Mouse (Mus musculus) embryo, embryonic 11 days (tissue): Measurements from ENCODE around the gene Pip4k2a.
A peak's percentile ranks its signal among the peaks of the same experiment; 100 is the strongest.
"Not testable (repeated sequence)": the region's sequence is repeated elsewhere in the genome, so short reads cannot be mapped to it uniquely, and the experiment has no call there.

ENCODE experiments used
- DNase-seq: peaks from one replicate; pipeline ENCODE4 v3.0.0-alpha.2; 2015

Gene Pip4k2a

DNA sequence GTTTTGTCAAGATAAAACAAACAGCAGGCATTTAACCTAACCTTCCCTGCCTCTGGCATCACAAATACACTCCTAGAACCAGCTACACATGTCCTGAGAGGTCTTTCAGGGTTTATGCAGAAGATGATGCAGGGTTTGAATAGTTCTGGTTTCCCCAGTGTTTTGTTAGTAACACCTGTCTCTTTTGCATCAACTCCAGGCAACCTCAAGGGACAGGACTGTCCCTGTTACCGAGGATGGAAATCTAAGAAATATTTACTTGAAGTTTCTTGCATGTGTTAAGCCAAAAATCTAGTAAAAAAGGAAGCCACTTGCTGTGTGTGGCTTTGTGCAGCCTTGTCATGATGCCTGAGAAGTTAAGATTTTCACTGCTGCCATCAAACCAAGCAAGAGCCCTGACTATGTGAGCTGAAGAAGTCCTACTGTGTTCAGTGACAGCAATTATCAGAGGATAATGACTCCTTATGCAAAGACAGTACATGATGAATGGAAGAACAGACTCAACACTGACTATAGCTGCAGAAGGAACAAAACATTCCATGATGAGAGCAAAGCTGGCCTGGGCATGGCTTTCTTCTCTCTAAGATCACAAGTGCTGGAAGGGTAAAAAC is 76.3 kb downstream of the Pip4k2a start:
- DNase-seq: no peak

- no peak for DNase-seq
These were observed 77.5 kb downstream of the Pip4k2a start for GRCm38 (mm10) chr2:18920461-18920877.

DNA sequence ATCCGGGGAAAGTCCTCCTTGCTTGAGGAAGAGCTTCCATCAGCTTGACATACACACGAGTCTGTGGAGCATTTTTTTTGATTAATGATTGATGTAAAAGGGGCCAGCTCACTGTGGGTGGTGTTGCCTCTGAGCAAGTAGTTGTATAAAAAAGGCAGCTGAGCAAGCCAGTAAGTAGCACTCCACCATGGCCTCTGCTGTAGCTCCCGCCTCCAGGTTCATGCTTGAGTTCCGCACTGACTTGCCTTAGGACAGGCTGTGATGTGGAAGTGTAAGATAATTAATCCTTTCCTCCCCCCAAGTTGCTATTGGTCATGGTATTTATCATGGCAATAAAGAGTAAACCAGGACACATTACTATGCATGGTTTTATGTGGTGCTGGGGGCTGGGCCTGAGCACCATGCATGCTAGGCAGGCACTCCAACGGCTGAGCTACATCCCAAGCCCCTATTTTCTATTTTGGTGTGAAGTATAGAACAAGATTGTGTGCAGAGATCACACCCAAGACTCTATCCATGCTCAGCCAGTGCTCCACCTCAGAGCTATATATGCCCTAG is 78.0 kb downstream of the Pip4k2a start:
- no peak for DNase-seq

DNA sequence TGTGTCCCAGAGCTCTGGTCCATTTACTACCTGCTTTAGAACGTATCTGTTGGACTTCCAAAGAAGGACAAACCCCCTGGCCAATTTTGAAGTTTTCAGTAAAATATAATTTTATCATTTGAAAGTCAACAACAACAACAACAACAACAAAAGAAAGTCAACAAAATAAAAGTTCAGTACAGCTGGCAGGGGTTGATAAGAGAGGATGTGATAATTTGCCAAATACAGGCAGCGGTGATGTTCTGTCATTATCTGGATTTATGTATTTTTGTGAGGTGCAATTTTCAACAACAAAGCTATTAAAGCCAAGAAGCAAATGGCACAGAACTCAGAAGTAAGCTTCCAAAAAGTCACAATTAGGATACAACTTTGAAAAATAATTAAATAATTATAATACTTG is 80.1 kb downstream of the Pip4k2a start:
- no peak for DNase-seq

DNA sequence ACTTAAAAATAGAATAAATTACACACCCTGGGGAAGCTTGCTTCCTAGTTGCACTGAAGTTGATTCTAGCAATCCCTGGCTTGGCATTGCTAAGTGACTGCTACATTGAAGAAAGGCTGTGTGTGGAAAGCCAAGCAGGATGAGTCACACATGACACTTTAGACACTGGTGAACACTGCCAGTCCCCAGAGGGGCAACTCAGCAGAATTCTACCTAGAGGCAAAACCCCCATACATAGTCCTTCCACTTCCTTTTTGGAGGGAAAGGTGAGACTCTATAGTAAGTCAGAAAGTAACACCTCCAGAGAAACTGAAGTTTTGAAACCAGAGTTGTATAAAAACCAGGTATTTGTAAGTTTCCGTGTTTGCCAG is 80.6 kb downstream of the Pip4k2a start:
- DNase-seq: no peak

DNA sequence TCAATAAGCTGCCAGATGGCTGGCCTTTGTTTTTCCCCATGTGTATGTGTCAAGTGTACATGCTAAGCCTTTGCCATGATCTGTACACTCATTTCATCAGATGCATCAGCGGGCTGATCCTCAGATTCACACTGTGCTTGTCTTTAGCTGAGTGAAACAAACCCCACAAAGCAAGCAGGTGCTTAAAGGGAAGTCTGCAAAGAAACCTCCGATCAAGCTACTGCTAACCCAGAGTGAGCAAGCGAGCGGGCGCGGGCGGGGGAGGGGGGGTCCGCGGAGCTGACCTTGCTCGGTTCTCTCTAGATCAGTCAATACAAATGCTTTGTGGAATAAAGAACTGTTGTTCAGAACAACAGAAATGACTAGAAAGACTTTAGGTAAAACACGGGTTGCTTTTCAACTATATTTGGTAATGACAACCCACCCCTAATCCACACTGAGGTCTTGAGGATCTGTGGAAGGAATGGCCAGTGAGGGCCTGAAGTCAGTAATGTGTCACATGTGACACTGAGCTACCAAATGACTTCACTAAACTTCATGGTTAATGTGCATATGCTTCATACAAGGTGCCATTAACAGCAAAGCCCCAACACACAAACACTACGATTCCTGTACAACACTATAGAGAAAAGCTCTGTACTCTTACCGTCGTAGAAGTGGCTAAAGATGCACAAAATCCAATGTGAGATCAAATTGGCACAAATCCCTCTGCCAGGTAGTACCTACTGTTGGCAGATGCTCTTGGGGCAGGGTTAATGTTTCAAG is 81.1 kb downstream of the Pip4k2a start:
- no peak for DNase-seq

DNA sequence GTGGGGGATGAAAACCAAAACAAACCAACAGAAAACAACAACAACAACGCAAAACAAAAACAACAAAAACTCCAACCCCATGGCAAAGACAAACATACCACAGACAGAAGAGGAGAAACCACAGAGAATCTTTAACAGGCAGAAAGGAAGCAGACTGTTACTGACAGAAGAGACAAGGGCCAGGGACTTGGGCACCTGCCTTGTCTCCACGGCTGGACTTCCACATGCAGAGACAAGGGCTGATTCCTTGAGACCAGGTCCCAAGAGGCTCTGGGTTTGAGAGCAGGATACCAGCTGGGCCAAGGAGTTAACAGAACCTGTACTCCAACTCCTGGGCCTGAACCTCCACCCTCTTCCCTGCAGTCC is 81.9 kb downstream of the Pip4k2a start:
- no peak for DNase-seq

- no peak for DNase-seq
These were observed 82.4 kb downstream of the Pip4k2a start for GRCm38 (mm10) chr2:18915372-18916041.

- no peak for DNase-seq
These were observed 83.2 kb downstream of the Pip4k2a start for GRCm38 (mm10) chr2:18914750-18915149.

GRCm38 (mm10) chr2:18913642-18914041 is 84.3 kb downstream of the Pip4k2a start:
- DNase-seq: peak; percentile 28

DNA sequence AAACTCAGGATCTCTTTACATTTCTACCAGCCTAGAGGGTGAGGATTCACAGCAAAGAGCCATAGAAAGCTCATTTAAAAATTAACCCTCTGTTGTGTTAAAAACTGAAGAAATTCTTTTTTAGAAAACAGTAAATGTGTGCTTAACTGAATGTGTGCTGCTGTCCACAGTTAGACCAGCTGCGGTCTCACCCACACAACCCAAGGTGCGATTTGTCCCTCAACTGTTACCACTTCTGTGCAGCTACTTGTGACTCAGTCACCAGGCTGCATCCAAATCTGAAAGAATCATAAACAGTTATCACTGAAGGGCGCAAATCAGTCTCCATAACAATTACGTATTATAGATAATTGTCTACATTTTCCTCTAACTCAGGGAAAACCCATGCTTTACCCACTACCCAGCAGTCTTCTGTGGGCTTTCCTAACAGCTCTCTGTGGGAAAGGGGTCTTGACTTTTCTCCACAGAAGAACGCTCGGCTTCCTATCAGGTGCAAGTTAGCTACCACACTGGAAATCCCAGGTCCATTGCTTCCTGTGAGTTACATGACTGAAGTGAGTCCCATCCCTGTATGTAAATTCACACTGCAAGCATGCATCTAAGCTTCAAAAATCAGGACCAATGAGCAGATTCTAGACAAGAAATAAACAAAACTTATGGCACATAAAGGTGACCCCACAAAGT is 86.5 kb downstream of the Pip4k2a start:
- DNase-seq: no peak

DNA sequence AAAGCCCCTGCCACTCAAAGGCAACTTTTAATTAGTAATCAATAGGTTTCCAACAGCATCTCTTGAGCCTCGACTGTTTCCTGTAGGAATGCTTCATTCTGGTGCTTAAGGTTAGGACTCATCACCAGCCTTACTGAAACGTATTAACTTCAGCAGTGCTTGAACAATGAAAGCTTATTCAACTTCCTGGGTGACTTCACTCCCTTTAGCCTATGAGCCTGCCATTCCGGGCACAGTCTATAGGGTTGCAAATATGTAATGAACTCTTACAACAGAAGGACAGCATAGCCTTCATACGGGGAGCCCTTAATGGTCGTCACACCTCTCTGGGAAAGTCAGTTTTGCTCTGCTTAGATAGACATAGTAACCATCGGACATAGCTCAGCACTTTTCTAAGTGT is 87.7 kb downstream of the Pip4k2a start:
- no peak for DNase-seq

- no peak for DNase-seq
These were observed 88.2 kb downstream of the Pip4k2a start for GRCm38 (mm10) chr2:18909713-18910112.

DNA sequence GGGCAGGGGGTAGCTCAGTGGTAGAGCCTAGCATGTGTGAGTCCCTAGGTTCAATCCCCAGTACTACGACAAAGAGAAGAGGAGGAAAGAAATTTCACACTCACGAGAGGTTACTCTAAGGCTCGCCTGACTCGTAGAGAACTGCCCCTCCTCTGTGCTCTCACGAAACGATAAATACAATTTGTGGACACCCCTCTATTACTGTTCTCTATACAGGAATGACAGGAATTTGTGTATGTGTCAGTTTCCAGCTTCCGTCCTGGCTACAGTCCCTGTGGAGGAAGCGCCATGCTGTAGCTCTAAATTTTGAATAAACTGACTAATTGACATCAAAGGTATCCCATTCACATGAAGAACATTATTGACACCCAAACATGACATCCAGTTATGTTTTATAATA is 90.7 kb downstream of the Pip4k2a start:
- DNase-seq: no peak

GRCm38 (mm10) chr2:18906421-18907084 is 91.4 kb downstream of the Pip4k2a start:
- DNase-seq: no peak

DNA sequence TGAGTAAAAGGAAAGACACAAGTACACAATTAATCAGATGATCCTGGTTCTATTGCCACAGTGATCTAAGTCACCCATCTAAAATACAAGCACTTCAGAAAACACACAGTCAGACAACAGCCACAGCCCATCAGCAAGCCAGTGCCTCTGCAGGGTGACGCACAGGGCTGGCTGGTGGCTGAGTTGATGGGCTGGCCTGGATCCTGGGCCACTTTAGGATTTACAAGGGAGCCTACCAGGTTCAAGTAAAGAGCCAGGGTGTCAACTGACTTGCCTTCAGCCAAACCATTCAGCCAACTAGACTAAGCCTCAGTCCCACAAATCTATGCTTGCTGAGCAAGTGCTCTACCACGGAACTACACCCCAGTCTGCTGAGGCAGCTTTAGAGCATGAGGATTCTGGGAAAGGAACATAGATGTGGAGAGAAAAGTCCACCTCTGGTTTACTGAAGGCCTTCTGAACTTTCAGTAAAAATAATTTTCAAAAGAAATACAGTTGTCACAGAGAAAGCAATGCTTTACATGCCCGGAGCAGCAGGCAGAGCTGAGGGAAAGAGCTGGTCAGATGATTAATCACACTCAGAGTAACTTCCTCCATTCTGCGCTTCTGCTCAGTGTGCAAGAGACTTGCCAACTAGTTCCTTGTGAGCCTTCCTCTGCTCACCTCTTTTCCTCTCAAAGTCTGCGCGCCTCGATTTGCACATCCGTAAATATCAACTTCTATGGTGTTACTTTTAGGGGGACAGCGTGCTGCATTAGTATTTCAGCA is 94.4 kb downstream of the Pip4k2a start:
- no peak for DNase-seq

DNA sequence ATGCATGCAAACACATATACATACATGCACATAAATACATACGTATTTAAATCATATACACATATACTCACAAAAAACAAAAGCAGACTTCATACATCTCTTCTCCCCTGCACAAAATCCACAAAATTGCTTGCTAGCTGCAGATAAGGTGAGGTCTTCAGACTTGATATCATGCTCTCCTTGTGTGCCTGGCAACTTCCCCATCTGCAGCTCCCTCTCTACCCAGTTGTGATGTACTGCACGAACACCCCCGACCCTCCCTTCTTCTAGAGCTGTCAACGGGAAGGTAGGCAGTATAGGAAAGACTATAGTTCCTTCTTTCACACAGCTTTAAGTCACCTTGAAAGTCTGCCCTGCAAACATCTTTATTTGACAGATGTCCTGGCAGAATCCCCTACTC is 96.8 kb downstream of the Pip4k2a start:
- no peak for DNase-seq

DNA sequence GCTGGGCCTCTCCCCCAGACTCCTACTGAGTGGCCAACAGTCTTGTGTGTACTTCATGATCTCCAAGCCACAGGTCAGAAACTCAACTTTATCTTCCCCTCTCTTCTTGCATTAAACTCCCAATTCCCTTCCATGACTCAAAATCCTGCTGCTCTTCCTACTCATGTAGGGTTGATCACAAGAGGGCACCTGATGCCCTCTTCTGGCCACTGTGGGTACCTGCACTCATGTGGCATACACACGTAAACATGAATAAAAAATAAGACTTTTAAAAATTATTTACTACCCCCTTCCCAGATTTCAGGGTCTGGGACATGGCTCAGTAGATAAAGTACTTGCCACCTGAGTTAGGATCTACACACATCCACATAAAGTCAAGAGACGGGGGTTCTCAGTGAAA is 97.3 kb downstream of the Pip4k2a start:
- DNase-seq: no peak

DNA sequence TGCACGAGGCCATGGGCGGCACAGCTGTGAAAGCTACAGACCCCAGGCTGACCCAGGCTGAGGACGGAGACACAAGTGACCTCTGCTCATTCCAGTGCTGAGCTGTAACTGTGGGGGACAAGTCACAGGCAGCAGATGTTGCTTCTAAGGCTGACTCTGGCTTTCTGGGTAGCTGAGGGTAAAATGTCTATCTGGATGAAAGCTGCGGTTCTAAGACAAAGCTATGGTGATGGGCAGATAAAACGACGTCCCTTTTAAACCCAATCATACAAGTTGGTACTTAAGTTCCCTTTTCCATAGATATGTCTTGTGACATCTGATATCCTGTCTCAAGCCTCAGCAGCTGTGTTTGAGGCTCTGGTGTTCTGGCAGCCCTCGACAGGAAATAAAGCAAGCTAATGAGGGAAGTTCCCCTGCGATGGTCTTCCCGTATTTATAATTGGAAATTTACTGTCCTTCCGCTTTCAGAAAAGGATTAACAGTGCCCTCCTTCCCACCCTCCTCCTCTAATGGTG is 100.1 kb downstream of the Pip4k2a start:
- no peak for DNase-seq

GRCm38 (mm10) chr2:18896015-18896414 is 101.9 kb downstream of the Pip4k2a start:
- DNase-seq: peak; percentile 38

GRCm38 (mm10) chr2:18893336-18893735 is 104.6 kb downstream of the Pip4k2a start:
- not testable (repeated sequence) for DNase-seq
